ENCODE assay signal across 10 mouse cellular contexts in genomic region chr12:32208951-32209350, GRCm38 (mm10). TPM values are rescaled to one million over a fixed set of nuclear protein-coding genes. Genes with fewer than 3 reads are reported as not detected.
DNase-seq lines count a peak whose midpoint lies in the region; TF ChIP-seq lines count a peak whose summit lies in the region.
"Had no signal": no experiment of that assay in that cellular context is flagged by ENCODE, and none has a peak within 500 bp of the region (broad histone marks: within the 10 kb centered on the region; RNA-seq: fewer than 3 reads in every experiment).

No protein-coding gene starts in this region.

- intact Hi-C loops in gastrocnemius, adult 2 months (cut with DNase I): no loop called here

- no peak overlapping the region for H3K27ac ChIP-seq in gastrocnemius, adult 2 months
- H3K27ac ChIP-seq: embryonic facial prominence, embryonic 12.5 days had no signal

- no peak for DNase-seq in gastrocnemius, adult 2 months
- DNase-seq in gastrocnemius, adult 18-20 months (ENCODE audit: low spot score): no peak
- DNase-seq in spleen, adult 12 weeks (ENCODE audit: low spot score): peak; percentile 16
- no peak for DNase-seq in spleen, adult 18-20 months
- peak; percentile 10 for DNase-seq in liver
- DNase-seq in thymus, postnatal 4 days: peak; percentile 36
- DNase-seq in left cerebral cortex, adult 11 months (ENCODE audit: low spot score): no peak
- DNase-seq in kidney, adult 18-20 months: no peak
- DNase-seq: adrenal gland, adult 2 months had no signal

- TF ChIP-seq CTCF in gastrocnemius, adult 2 months (IDR thresholded peaks at IDR 0.05): no peak

- H3K4me3 ChIP-seq in gastrocnemius, adult 2 months: peak overlapping the region; percentile 64
- H3K4me3 ChIP-seq: embryonic facial prominence, embryonic 12.5 days had no signal

RNA-seq across cellular contexts. Expression of gene Pik3cg, which starts 0.5 kb away (rescaled TPM):
- under 1 TPM; 0.45 to 0.48 TPM for total RNA-seq in gastrocnemius, adult 2 months (2021)
- under 1 TPM; 0.37 to 0.57 TPM for total RNA-seq in gastrocnemius, adult 18-20 months (2021)

Comparison
In these comparisons a context has a peak if more than half of its experiments do, and no peak if none do; other contexts are left out.
1. DNase-seq: peak in spleen, adult 12 weeks (single experiment), liver (single experiment) and thymus, postnatal 4 days (single experiment); none in gastrocnemius, adult 2 months (single experiment), gastrocnemius, adult 18-20 months (single experiment), spleen, adult 18-20 months (0 of 2), left cerebral cortex, adult 11 months (single experiment) and kidney, adult 18-20 months (single experiment).